Mouse (Mus musculus) heart, adult 9 months (tissue): ENCODE measurements around the gene Sdhb.
A peak's percentile ranks its signal among the peaks of the same experiment; 100 is the strongest.

Experiments used
- DNase-seq, 2 experiments: peaks; one replicate each; pipeline ENCODE4 v3.0.0; 2022; ENCODE audit warnings: low spot score in 2 of 2

Gene Sdhb

DNA sequence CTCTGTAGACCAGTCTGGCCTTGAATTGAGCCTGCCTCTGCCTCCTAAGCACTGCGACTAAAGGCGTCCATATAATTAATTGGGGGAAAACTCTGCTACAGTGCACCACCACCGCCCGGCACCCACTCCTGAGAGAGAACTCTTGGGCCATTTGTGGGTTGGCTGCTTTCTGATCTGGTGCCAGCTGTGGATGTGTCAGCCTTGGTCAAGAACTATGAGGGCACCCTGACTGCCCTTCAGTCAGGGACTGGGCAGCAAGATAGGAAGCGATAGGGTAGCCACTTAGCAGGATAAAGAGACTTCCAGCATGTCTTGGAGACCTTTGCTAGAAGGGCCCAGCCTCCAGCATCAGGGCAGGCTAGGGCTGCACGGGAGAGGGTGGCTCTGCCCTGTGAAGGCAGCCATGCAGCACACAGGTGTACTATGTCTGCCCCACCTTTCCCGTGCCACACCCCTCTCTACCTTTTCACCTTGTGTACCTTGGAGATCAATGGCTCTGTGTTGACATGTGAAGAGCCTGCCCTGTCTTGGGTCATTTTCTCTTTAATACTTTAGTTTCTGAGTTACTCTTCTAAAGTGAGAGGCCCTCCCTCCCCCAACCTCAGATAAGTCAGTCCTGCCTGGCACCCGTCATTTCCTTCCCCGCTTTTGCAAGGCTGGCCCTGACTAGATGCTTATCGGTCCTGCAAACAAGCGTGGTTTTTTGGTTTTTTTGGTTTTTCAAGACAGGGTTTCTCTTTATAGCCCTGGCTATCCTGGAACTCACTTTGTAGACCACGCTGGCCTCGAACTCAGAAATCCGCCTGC is 17.1 kb downstream of the Sdhb start:
- DNase-seq, result no peak

DNA sequence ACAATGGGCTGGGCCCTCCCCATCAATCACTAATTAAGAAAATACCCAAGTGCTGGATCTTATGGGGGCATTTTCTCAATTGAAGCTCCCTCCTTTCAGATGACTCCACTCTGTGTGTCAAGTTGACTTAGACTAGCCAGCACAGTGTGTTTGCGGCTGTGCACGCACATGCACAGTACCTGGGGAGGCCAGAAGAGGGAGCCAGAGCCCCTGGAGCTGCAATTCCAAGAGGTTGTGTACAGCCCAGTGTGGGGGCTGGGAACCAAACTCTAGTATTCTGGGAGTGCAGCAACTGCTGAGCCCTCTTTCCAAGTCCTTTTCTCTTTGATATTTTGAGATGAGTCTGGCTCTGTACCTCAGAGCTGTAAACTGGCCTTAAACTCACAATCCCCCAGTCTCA is 20.6 kb downstream of the Sdhb start:
- DNase-seq, result no peak

DNA sequence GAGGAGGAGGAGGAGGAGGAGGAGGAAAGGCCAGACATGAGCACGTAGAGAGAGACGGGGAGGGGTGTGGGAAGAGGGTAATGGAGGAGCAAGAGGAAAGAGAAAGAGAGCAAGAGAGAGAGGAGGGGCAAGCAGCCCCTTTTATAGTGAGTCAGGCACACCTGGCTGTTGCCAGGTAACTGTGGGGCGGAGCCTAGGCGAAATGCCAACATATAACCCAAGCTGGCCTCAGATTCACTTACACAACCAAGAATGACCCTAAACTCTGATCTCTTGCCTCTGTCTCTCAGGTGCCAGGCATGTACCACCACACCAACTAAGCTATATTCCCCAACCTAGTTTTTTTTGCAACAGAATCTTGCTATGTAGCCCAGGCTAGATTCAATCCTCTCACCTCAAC is 21.8 kb downstream of the Sdhb start:
- no peak for DNase-seq

DNA sequence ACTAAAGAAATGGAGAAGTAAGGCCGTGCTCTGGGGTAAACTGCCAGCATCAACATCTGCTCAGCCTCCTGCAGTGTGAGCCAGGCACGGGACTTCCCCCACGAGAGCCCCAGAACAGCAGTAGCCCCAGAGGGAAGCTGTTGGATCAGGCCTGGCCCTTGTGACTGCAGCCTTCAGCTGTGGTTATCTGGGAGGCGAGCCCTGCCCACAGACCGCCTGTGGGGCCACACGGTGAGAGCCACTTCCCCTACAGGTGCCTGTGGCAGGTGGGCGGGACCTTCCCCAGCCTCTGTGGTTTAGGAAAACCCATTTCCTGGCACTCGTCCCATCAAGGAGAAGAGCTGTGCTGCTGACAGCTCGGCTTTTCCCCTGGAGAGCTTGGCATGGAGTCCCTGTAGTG is 22.4 kb downstream of the Sdhb start:
- peak; percentile 63 to 84 for DNase-seq

DNA sequence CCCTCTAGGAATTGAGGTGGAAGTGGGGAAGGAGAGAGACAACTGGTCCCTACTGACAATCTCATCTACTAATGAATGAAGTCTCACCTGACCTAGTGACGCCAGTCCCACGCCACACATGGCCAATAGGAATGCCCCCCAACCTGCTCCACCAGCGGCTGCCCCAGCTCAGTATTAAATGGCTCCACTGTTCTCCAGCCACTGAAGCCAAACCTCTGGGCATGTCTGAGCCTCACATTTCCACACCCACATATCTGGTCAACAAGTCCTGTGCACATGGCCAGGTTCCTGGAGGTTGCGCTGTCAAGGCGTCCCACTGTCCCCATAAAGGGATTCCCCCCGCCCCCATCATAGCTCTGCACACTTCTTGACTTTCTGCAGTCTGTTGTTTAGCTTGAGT is 23.5 kb downstream of the Sdhb start:
- no peak for DNase-seq

DNA sequence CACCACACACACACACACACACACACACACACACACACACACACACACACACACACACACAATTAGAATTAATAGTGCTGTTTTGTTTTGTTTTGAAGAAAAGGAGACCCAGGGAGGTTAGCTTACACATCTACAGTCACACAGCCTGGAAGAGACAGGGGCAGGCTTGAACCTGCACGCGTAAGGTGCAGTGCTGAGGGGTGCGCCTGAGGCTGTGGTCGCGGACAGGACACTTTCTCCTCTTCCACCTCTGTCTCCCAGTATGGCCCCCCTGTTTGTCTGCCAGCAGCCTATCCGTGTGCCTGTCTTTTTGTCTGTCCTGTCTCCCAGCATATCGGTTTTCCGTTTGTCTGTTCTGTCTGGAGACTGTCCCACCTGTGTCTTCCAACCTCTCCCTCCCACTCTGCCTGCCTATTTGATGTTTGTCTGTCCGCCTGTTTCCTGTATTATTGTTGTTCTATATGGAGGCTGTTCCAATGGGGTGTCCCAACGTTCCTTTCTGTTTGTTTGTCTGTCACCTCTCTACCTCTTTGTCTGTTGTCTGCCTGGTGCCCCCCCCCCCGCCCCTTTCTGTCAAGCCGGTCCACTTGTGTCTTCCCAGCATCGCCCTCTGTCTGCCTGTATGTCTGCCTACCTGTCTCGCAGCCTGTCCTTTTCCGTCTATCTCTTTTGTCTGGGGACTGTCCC is 25.2 kb downstream of the Sdhb start:
- DNase-seq, result no peak

GRCm38 (mm10) chr4:140986711-140987395 is 25.9 kb downstream of the Sdhb start, which contains the start of gene Atp13a2:
Gene Atp13a2, plus strand, starts transcription at chr4:140986873.
- peak; percentile 78 to 89 for DNase-seq

DNA sequence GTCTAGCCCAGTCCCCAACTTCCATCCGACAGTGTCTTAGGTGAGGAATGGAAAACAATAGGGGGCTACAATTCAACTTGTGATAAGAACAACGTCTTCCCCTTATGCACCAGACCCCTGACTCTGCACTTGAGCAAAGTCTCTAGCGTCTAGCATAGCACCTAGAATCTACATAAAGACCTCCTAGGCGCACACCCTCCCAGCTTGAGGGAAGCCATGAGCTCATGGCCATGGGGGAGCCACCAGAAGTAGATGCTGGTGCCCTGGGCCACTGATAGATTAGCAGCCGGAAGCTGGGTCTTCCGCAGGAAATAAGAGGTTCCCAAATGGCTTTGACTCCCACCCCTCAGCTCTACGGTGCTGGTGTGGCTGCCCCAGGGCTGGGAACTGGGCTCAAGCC is 26.5 kb downstream of the Sdhb start:
- no peak for DNase-seq

DNA sequence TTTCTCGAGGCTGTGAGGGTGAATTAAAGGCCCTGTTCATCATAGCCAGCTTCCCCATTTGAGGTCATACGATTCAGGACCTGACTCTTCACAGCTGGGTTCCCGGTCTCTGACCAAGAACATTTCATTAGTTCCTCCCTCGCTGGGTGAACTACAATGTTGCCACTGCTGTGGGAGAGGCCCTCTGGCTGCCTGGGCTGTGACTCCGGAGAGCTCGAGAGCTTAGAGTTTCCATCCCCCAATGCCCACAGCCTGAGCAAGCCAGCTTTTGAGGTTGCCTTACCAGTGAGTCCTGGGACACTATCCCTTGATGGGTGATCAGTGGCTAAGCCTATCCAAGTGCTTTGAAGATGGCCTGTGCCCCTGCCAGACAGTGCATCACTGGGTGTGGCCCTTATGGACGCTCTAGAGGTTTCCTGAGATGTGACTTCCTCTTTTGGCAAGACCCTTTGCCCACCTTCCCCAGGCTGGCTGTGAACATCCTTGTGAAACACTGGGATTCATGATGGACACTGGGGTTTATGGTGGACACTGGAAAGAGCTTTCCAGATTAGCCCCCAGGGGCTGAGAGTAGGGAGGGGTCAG is 27.8 kb downstream of the Sdhb start:
- DNase-seq, result peak in 1 of 2 experiments; percentile 56

DNA sequence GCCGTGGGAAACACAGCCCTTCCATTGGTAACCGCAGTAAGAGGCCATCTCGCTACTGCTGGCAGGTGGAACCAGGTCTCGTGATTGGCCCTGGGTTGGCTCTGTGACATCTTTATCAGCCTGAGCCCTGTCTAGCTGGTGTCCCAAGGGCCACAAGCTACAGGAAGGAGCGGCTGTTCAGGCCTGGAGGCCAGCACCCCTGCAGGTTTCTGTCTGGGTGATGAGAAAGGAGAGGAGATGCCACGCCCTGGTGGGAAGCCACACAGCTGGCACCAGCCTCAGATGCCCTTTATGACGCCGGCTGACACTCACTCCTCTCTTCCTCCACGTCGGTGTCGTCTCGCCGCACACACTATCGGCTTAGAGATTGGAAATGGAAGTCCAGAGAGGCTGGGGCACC is 28.4 kb downstream of the Sdhb start:
- DNase-seq, result no peak

GRCm38 (mm10) chr4:140992215-140992614 is 31.2 kb downstream of the Sdhb start:
- no peak for DNase-seq

DNA sequence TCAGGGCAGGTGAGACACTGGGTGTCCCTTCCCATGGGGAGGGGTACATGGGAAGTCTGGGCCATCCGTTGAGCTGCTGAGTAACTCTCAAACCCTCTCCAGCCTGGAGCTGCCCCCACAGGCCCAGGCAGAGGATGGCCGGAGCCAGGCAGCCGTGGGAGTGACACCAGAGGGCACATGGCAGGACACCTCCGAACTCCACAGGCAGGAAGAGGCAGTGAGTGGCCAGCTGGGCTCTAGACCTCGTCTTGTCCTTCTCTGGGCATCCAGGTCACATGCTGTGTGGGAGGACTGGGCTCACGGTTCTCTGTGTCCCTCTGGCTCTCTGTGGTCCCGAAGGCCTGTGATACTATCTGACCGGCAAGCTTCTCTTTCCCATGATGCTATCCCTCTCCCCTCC is 32.8 kb downstream of the Sdhb start:
- DNase-seq, result no peak

DNA sequence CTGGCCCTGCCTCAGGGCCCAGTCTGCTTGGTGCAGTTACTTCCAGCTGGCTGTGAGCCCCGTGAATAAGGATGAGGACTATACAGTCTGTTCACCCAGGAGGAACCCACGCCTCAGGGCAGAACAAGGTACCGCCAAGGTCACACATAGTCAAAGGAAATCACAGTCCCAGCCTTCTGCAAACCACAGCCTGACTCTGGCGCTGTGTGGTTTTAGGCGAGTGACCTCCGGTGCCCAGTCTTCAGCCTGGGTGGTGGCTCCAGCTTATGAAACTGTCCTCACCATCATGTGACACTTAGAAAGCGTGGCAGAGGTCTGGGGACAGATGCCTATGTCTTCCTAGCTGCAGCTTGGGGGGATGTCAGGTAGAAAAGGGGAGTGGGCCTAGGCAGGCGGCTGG is 34.8 kb downstream of the Sdhb start:
- DNase-seq, result no peak

- no peak for DNase-seq
These were observed 35.8 kb downstream of the Sdhb start for GRCm38 (mm10) chr4:140996812-140997211.

GRCm38 (mm10) chr4:141005983-141006382 is 45.0 kb downstream of the Sdhb start:
- no peak for DNase-seq

DNA sequence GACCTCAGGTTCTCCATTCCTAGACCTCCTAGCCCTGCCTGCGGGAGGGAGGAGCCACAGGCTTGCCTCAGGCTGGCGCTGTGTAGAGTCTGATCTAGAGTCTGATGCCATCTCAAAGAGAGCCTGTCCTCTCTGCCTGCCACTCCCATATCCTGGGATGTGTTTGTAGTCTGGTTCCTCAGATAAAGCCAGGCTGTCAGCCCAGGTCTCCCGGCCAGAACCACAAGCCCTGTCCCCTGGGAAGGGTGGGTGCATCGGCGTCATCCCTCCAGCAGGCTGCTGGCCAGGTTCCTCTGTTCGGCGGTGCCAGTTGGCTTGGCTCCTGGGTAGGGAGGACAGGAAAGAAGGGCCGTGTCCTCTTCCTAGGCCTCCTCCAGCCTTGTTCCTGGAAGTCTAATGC is 47.0 kb downstream of the Sdhb start:
- peak; percentile 74 to 76 for DNase-seq

GRCm38 (mm10) chr4:141010118-141010517 is 49.1 kb downstream of the Sdhb start, which contains the start of gene Mfap2:
Gene Mfap2, plus strand, starts transcription at chr4:141010418.
- DNase-seq, result no peak

DNA sequence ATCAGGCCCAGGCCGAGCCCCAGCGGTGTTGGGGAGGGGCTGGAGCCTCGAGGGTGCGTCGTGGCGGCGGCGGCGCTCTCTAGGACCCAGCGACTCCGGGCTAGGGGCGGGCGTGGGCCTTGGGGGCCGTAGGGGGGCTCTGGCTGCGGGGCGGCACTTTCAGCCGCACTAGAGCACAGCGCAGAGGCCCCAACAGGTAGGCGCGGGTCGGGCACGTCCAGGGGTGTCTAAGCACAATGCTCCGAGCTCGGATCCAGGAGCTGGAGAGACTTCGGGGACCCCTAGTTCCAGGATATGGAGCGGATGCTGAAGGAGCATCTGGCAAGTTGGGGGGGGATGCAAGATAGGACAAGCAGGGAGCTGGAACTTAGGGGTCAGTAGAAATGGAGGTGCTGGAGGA is 49.5 kb downstream of the Sdhb start:
- DNase-seq, result no peak

- peak in 1 of 2 experiments; percentile 44 for DNase-seq
These were observed 50.0 kb downstream of the Sdhb start for GRCm38 (mm10) chr4:141010941-141011429.

- DNase-seq, result peak in 1 of 2 experiments; percentile 39
These were observed 50.7 kb downstream of the Sdhb start for GRCm38 (mm10) chr4:141011556-141012328.

GRCm38 (mm10) chr4:141012558-141012957 is 51.6 kb downstream of the Sdhb start:
- DNase-seq, result no peak
